Mouse (Mus musculus) mouse embryonic stem cell (cell line): ENCODE measurements around the gene Mup9.
"Not testable (repeated sequence)": the region's sequence is repeated elsewhere in the genome, so short reads cannot be mapped to it uniquely, and the experiment has no call there.

Experiments used
- in situ Hi-C, 2 experiments: fragments of 300-500 bp; cut with MboI; formaldehyde crosslinking; loops; 1 replicate in 1 of 2; 3 replicates in 1 of 2; pipeline ENCODE4 v1.14.3; 2019 to 2020; ENCODE audit warnings: low sequenced_read_pairs in 2 of 2, low pct_unique_long_range_greater_than_20kb in 1 of 2, mixed read lengths in 1 of 2; ENCODE audit not compliant: unreplicated experiment in 1 of 2

Mup9 gene

DNA sequence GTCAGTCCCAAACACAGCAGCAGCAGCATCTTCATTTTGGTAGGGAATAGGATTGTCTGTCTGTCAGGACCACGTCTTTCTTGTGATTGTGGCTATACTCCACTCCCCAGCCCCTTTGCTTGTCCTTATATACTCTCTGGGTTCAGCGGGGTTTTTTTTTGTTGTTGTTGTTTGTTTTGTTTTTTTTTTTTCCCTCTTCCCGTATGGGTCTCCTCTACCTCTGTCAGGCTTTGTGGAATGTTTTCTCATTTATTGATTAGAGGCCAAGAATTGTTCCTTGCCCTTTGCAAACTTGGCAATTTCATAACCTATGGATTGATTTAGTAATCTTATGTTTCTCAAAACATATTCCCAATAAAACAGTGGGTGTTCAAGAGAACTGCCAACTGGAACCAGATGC lies at the start of gene Mup9:
TSS of gene Mup9 (minus strand) at position 101 of the 400 bp plus-strand sequence.
- in situ Hi-C loops, result not testable (repeated sequence)
